Mouse (Mus musculus): ENCODE data around the gene Il18.

Gene Il18

DNA sequence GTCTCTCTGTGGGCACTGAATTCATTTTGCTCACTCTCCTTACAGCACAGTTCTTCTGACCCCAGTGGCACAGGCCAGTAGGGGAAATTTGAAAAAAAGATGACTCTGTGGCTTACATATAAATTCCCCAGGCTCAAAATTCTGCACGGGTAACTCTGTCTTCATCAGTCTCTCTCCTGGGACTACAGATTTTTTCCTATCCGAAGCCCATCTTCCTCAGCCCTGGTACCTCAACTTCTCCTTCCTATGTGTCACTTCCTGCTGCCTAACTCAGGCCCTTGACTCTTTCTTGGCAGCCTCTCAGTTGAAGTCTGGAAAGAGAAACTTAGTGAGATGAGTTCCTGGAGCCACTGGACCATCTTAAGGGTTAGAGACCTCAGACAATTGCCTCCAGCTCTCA is 1.1 kb upstream of the Il18 start:
- no peak for DNase-seq (ENCODE audit: low spot score)

DNA sequence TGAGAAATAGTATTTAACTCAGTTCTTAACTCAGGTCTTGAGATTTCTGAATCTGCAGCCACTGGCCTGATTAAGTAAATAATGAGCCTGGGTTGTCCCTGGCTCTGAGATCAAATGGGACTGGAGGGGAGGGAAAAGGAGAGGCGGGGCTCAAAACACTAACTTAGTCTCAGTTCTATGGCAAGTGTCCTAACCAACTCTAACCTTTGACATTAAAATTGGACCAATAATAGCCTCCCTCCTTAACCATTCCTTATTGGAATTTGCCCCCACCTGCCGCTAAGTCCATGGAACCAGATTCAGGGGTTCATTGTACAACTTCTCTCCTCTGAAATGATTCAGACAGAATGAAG is 443 bp downstream of the Il18 start, which contains the start of gene Bco2:
Gene Bco2 (minus strand): TSS at position 88 of the 353 bp plus-strand sequence.
- DNase-seq (ENCODE audit: low spot score) = peak; percentile 18

DNA sequence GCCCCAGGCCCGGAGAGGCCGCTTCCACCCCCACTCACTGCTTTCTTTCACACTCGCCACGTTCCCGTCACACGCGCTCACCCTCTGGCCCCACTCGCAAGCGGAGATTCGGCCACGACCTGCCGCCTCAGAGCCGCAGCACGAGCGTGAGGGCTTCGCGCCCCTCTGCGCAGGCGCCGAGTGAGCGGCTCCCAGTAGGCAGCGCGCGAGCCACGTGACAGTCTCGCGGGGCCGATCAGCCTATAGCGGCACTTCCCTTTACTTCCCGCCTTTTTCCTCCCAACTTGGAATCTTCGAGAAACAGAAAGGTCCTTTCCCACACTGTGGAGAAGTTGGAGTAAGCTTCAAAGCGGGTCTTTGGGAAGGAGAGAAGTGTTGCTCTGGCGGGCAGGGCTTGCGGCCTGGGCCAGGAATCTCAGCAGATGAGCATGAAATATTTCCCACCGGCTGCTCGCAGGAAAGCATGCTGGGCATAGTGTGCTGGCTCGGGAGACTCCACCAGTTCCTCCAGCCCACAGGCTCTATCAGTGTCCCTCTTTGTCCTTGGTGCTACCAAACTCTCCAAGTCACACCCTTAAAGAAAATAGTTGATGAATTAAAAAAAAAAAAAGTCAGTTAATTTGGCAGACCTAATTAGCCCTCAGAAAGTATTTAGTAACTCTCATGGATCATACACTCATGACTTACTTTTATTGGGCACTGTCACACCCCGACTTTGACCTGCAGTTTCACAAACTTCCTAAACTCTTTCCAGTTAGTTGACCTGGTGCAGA is 6.7 kb downstream of the Il18 start, which contains the start of gene Tex12:
Gene Tex12 (minus strand): TSS at position 181 of the 773 bp plus-strand sequence.
- DNase-seq (ENCODE audit: low spot score) = no peak

DNA sequence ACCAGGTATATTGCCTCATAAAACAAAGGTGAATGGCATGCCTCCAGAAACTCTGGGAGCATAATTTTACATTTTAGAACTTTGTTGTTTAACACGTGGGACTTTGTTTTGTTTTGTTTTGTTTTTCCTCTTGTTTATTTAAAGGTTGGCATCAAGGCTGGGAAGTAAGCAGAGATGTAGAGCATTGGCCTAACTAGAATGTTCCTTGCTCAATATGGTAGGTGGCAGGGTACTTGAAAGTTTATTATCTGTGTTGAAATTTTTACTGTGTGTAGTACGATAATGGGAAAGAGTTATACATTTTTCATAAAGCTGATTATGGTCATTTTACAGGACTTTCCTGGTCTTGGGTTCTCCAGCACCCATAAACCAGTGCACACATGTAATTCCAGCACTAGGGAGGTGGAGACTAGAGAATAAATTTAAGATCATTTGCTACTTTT is 7.3 kb downstream of the Il18 start:
- DNase-seq (ENCODE audit: low spot score) = no peak

DNA sequence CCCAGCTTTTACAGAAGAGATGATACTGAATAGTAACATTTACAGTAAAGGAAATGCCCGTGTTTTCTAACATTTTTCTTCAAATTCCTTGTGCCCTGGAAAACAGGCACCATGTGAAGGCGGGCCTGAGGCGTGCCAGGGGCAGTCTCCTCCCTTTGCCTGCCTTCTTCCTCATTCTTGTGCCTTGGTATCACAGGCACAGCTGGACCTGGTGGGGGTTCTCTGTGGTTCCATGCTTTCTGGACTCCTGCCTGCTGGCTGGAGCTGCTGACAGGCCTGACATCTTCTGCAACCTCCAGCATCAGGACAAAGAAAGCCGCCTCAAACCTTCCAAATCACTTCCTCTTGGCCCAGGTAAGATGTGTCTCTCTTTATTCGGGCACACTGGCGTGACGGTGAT is 10.5 kb downstream of the Il18 start:
- DNase-seq (ENCODE audit: low spot score) = no peak

DNA sequence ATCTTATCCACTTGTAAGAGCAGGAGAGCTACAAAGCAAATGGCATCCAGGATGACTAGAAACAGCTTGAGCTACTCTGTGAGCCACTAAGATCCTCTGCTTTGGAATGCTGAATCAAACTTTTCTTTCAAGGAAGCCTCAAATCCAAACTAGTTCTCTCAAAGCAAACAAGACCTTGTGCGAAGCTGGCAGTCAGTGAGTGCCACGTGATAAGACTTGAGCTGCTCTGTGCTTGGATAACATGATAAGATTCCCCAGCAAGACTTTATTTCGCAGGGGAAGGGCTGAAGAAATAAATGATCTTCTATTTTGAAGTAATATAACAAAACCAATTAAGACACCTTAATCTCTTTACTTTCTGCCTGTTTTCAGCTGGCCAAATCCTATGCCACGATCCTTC is 11.3 kb downstream of the Il18 start:
- DNase-seq (ENCODE audit: low spot score) = no peak

DNA sequence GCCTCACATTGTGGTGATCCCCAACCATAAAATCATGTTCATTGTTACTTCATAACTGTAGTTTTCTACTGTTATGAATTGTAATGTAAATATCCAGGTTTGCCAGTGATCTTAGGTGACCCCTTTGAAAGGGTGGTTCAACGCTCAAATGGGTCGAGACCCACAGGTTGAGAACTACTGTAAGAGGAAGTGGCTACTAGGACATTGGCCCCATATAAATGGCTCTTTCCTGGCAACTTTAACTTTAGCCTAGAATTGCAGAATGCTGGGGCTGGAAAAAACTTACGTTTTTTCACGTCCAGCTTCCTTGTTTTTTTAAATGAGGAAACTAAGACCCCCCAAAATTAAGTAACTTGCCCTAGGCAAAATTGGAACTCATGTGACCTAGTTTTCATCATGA is 12.7 kb downstream of the Il18 start:
- DNase-seq (ENCODE audit: low spot score) = no peak

DNA sequence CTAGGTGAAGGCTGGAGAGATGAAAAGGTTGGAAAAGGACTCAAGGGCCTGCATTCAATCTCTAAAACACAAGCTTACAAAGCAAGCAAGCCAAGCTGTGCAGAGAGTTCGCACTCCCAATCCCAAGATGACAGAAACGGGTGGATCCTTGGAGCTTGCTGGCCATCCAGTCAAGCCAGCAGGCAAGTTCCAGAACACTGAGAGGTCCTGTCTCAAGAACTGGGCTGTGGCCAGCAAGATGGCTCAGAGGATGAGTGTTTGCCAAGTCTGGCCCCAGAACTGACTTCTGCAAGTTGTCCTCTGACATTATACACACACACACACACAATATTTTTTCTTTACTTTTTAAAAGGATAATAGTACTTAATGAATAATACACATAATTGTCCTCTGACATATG is 13.3 kb downstream of the Il18 start:
- DNase-seq (ENCODE audit: low spot score) = peak; percentile 51

DNA sequence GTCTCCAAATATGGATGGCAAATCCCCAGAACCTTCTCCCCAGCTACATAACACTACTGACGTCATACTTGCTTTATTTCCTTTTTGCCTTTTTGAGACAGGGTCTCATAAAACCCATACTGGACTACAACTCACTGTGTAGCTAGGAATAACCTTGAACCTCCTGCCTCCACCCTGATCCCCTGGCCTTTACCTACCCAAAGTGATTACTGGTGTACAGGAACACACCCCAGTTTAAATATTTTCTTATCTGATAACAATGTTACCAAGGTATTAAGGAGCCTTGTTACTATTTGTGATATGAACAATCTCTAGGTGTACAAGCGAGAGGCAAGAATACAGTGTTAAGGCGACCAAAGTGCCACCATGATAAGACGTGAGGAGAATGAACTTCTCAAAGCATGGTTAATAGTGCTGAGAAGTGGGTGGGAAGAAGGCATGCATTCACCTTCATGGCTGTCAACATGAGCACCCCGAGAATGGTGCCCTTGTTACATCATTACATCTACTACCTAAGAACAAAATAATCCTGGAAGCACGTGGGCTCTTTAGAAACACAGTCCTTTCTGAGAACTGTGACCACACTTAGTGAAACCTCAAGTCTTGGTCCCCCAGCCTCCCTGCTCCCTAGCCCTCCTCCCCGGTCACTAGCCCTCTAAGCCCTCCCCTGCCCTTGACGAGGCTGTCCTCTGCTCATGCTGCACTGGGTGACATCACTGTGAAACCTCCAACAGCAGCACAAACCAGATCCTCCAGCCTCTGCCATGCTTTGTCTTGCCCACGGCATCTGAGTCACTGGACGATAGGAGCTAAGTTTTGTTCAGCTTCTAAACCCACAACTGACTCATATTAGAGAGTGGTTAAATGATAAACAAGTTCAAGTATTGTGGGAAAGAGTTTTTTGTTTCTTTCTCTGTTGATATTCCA is 15.2 kb downstream of the Il18 start:
- no peak for DNase-seq (ENCODE audit: low spot score)

DNA sequence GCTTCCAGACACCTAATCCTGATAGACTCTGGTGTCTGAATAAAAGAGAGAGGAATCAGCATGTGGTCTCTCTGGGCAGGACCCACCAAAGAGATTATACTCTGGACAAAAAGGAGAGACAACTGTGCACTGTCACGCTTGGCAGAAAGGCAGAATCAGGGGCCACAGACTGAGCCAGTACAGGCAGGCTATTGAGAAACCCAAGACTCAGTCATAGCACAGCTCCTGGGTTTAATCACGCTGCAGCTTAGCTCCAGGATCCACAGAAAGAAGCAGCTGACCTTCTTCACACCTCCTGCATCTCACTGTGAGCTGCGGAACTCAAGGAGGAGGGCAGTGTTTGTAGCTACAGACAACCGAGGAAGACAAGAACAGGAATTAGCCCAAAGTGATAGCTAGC is 25.7 kb downstream of the Il18 start:
- DNase-seq (ENCODE audit: low spot score) = no peak

DNA sequence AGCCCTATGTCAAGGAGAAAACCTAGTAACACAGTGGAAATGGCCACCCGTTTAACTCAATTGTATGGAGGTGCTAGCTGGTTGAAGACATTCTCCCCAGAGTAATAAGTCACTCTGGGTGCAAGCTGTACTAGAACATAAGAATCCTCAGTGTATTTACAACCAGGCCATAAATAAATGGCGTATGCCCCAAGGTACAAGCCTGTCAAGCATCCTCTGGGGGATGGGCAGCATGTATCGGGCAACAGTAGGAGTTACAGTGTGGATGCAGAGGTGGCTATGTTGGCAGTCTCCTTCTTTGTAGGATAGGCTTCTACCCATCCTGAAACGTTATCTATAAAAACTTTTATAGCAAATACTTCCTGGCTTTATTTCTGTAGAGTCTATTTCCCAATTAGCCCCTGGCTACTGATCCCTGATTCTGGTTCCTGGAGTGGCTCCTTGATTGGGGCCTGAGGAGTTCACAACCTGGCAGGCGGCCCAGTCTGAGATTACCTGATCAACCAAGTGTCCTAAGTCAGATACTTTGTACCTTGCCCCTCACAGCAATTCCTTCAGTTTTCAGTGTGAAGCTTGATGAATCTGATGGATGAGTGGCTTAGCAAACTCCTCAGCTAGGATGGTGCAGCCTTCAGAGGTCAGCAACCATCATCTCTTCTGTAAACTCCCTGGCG is 30.7 kb downstream of the Il18 start:
- DNase-seq (ENCODE audit: low spot score) = no peak

DNA sequence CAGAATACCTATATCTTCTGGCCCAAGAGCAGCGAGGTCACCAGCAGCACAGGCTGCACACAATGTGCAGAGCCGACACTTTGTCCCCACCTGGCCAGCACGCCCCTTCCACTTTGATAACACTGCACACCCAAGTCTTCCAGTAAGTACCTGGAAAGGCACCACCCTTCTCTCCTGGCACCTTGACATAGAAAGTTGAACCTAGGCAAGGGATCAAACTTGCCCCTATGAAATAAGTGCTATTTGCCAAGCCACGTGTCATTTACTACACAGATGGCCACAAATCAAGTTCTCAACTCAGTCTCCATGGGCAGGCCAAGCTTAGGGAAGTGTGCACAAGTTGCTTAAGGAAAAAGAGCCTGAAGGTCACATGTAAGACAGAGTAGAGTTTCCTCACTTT is 32.3 kb downstream of the Il18 start:
- peak; percentile 25 for DNase-seq (ENCODE audit: low spot score)

DNA sequence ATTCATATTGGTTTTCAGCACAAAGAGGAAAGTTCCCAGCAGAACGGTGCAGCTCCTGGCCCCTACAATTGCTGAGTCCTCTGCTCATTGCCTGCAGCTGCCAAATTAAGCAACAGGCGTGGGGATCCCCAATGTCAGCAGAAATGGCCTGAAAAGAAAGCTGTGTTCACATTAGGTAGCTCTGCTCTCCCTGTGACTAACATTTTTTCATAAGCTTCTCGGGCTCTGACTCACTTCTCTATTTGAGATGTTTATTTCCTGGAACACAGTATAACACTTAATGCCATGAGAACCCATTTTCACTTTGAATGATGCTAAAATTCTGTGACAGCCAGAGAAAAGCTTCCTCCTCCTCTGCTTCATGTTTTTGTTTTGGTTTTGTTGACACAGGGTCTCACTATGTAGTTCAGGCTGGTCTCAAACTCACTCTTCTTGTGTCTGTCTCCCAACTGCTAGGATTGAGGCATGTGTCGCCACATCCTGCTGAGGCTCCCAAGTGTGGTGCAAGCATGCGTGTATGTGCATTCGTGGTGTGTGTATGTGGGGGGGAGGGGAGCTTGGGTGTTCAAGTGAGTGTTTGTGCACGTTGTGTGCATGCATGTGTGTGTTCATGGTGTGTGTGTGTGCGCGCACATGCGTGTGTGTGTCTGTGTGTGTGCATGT is 36.4 kb downstream of the Il18 start:
- DNase-seq (ENCODE audit: low spot score) = peak; percentile 44

DNA sequence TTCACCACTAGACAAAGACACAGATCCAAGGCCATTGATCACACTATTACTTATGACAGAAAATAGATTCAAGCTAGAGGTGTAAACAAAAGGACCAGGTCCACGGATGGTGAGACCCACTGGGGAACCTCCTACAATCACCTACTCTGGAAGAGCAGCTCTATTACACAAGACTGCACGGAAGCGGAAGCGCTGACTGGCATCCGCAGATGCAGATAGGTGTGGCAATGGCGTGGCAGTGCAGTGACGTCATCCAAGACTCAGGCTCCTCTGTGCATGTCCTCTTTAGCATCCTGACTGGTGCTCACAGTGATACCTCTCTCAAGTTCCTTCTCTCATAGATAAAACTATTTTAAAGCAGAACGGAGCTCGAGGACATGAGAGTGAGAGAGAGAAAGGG is 38.3 kb downstream of the Il18 start:
- no peak for DNase-seq (ENCODE audit: low spot score)

DNA sequence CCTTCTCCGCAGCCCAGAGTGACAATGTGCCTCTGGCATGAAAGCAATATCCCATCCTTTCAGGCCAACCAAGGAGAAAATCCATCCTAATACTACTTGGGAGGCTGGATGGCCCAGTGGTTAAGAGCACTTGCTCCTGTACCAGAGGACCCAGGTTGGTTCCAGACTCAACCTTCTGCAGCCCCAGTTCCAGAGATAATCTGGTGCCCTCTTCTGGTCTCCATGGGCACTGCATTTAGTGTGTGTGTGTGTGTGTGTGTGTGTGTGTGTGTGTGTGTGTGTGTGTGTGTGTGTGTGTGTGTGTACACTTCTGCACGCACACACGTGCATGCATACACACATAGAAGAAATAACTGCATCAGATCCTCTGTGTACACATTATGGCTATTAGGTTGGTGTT is 38.9 kb downstream of the Il18 start:
- DNase-seq (ENCODE audit: low spot score) = peak; percentile 47

DNA sequence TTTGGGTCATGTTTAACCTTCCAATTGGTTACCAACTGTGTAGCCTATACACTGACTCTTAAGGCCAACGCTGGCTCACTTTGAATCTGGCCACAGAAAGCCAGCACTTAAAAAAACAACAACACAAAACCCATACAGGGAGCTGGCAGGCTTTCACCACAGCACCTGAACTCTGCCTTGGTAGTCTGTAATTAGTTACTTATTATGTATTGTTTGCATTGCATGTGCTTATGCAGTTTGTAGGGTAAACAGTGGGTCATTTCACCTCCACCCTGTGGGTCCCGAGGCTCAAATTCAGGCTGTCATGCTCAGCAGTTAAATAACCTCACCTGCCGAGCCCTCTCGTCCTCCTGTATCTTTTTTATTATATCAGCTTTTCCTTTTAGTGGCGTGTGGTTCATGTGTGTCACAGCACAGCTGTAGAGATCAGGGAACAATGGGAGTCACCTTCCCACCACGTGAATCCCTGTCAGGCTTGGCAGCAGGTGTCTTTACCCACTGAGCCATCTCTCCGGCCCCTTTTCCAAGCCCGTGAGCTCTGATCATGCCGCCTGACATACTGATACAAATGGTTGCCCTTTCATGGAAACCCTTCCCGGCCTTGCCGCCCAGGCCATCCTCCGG is 40.3 kb downstream of the Il18 start:
- DNase-seq (ENCODE audit: low spot score) = no peak

DNA sequence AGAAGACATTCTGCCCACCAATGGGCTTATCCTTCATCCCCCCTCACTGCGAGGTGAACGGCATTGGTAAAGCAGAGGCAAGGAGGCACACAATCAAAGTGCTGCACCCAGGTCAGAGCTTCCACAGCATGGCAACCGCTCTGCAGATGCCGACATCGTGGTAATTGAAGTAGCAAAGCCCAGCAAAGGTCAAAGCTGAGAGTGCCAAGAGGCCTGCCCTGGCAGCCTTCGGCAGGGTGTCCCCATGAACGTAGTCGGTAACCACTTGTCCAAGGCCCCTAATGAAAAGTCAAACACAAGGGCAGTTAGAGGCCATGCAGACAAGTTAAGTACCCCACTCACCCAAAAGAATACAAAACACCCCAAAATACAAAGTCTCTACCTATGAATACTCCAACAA is 42.3 kb downstream of the Il18 start:
- no peak for DNase-seq (ENCODE audit: low spot score)

DNA sequence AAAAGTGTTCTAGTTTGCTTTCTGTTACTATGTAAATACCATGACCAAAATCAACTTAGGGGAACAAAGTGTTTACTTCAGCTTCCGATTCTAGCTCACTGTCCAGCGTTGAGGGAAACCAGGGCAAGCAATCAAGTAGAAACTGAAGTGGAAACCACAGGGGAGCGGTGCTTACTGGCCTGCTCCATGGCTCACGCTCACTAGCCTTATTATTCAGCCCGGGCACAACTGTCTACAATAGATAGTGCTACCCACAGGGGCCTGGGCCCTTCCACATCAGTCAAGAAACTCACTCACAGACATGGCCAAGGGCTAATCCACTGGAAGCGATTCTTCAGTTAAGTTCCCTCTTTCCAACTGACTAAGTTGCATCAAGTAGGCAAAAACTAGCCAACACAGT is 46.9 kb downstream of the Il18 start:
- DNase-seq (ENCODE audit: low spot score) = no peak

DNA sequence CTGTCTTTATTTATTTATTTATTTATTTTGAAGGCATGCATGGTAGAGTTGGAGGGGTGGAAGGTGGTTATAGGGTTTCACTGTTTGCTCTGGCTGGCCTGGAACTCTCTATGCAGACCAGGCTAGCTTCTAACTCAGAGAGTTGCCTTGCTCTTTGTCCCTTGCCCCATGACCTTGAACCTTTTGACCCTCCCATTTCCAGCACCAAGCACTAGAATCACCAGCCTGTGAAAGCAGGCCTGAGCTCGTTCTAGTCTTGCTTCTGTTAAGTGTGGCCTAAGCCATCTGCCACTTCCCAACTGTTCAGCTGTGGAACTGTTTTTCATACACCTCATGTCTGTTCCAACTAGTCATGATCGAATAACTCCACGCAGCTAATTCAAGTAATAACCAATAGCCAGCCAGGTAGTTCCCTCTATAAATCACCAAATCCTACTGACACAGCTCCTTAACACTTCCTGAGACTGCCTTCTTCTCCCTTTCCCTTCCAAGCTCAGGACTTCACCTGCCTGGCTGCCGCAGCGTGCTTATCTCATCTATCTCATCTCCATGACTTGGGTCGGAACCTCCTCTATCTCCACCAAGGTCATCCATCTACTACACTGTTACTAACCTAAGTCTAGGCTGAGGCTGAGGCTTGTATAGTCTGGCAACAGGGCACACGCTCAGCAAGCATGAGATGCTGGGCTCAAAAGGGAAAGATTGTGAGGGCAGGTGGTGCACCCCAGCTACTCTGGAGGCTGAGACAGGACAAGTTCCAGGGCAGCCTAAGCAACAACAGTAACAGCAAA is 47.6 kb downstream of the Il18 start:
- no peak for DNase-seq (ENCODE audit: low spot score)

DNA sequence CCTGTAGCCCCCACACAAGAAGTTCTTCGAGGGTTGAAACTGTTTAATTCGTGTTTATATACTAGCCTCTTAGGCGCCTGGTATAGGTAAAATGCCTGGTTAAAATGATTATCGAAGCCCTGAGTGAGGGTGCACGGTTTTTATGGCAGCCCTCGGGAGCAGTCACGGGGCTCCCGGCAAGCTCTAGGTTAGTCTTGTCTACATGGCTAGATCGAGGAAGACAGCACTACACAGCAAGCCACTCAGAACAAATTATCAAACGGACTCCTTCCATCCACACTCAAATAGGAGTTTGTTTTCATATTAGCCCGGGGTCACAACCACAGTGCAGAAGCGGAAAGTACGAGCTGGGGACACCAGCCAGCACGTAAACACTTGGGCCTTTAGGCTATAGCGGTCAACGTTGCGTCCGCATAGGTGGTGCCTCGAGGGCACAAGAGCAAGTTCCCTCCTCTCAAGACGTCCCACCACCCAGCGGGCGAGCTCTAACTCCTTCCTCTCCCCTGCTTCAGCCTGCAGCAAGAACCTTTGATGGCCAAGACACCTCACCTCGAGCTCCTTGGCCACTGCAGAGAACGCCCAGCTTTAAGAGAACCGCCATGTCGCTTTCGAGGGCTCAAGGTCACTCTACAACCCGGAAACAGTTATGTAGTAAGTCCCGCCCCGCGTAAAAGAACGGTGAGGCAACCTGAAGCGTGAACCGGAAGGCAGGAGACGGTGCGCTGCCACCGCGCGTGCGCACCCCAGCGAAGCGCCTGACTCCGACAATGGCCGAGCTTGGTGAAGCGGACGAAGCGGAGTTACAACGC is 48.8 kb downstream of the Il18 start, which contains the start of the genes Sdhd and Timm8b:
Gene Sdhd (minus strand): TSS at position 624 of the 809 bp plus-strand sequence.
Gene Timm8b (plus strand): TSS at position 722 of the 809 bp plus-strand sequence.
- DNase-seq (ENCODE audit: low spot score) = peak; percentile 96
